ENCODE assay signal across 8 mouse cellular contexts in the genomic region with DNA sequence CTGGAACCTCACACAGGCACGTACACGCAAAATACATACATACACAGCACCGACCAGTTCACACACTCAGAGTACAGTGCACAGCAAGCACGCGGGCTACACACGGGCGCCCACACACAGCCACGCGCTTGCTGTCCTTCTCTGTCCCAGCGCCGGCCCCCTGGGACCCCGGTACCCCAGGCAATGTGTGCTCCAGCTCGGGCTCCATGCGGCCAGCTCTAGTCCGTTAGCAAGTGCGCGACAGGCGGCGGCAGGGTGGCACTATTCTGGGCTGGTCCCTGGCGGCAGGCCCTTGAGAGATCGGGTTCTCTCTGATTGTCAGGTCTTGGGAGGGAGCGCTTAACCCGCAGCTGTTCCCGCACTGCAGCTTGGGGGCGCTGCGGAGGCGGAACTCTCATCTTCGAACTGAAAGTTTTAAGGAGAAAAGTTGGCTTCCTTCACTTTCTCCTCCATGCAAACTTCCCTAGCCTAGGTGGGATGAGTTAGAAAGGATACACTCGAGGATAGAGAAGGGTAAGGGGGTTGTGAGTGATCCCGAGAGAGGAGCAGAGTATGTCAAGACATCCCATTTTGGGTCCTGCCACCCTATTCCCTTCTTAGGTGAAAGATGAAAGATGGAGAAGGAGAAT. TPM values are rescaled to one million over a fixed set of nuclear protein-coding genes. Genes with fewer than 3 reads are reported as not detected.
DNase-seq lines count a peak whose midpoint lies in the region; ATAC-seq lines count a peak whose summit lies in the region.

Gene Prkag3 (minus strand): TSS at position 579 of the 629 bp plus-strand sequence.

- peak; percentile 27 for DNase-seq in CD4-positive helper T cell, adult 2 months (ENCODE audit: low read depth, low spot score)
- DNase-seq in adrenal gland, adult (ENCODE audit: inconsistent age in 2 of 2, low spot score in 1 of 2) = peak; percentile 66 to 83
- DNase-seq in fibroblast of lung, adult 2 months (ENCODE audit: low read depth) = peak; percentile 10
- peak; percentile 73 for DNase-seq in kidney, postnatal 10 days
- DNase-seq in retina, embryonic 14.5 days (ENCODE audit: low spot score) = peak; percentile 71
- DNase-seq in yolk sac, embryonic 10.5 days (ENCODE audit: low spot score) = no peak

- H3K4me1 ChIP-seq in heart, embryonic 14.5 days (ENCODE audit: control insufficient read depth in 2 of 2, insufficient read depth in 2 of 2, low read length in 2 of 2) = peaks cover 12 to 27% of the 10 kb centered on the region in 2 experiments
- H3K4me1 ChIP-seq in lung, embryonic 15.5 days = peaks cover 15% of the 10 kb centered on the region

- peak within 1 kb of the TSS; percentile 36 to 45 for H3K4me3 ChIP-seq in heart, embryonic 14.5 days (ENCODE audit: control insufficient read depth in 1 of 2, insufficient read depth in 1 of 2, low read depth in 1 of 2, low read length in 2 of 2)
- peak within 1 kb of the TSS; percentile 25 for H3K4me3 ChIP-seq in lung, embryonic 15.5 days

- H3K4me2 ChIP-seq in heart, embryonic 14.5 days (ENCODE audit: low read length) = peak within 1 kb of the TSS; percentile 71
- peak within 1 kb of the TSS; percentile 49 for H3K4me2 ChIP-seq in lung, embryonic 15.5 days

- peak within 1 kb of the TSS; percentile 79 for H3K9ac ChIP-seq in heart, embryonic 14.5 days (ENCODE audit: low read length)
- H3K9ac ChIP-seq in lung, embryonic 15.5 days = no peak within 1 kb of the TSS

- H3K27me3 ChIP-seq in heart, embryonic 14.5 days (ENCODE audit: control insufficient read depth, insufficient read depth, low read length) = no peaks in the 10 kb centered on the region
- peaks cover 22% of the 10 kb centered on the region; the same call in 1 of the 2 replicates for H3K27me3 ChIP-seq in lung, embryonic 15.5 days

- 0 out of 2 replicates have a peak, but pooled peaks cover 3% of the 10 kb centered on the region for H3K36me3 ChIP-seq in heart, embryonic 14.5 days (ENCODE audit: control insufficient read depth, insufficient read depth, low read length)
- no peaks in the 10 kb centered on the region for H3K36me3 ChIP-seq in lung, embryonic 15.5 days

- H3K9me3 ChIP-seq in heart, embryonic 14.5 days (ENCODE audit: control insufficient read depth, low read length) = no peaks in the 10 kb centered on the region
- H3K9me3 ChIP-seq in lung, embryonic 15.5 days = no peaks in the 10 kb centered on the region

- H3K27ac ChIP-seq in heart, embryonic 14.5 days (replicated peaks in 1 of 2; ENCODE audit: control insufficient read depth in 1 of 2, insufficient read depth in 1 of 2, low read depth in 2 of 2, low read length in 2 of 2) = peak within 1 kb of the TSS; percentile 83 to 85
- H3K27ac ChIP-seq in lung, embryonic 15.5 days = no peak within 1 kb of the TSS

- peak; percentile 78 for ATAC-seq in heart, embryonic 14.5 days (ENCODE audit: insufficient number of reproducible peaks, insufficient read depth, low FRiP score, low read depth)
- peak; percentile 47 for ATAC-seq in lung, embryonic 15.5 days (ENCODE audit: borderline replicate concordance, extremely low read depth, low FRiP score, low TSS enrichment)

- WGBS in heart, embryonic 14.5 days = 6% methylated on average over 30 of the region's 30 CpGs
- 8% methylated on average over 30 of the region's 30 CpGs for WGBS in lung, embryonic 15.5 days

RNA-seq across cellular contexts. Expression of gene Prkag3, which starts in this region (rescaled TPM):
- polyA plus RNA-seq in heart, embryonic 14.5 days (2014; fragmentation: Nextera tagmentation; extraction: Ambion mirVana) = 4.9 and 6.1 TPM in 2 replicates
- polyA plus RNA-seq in lung, embryonic 15.5 days (2015; fragmentation: Nextera tagmentation; extraction: Ambion mirVana) = 0.34 and 0.57 TPM in 2 replicates

Comparison
In these comparisons a context has a peak if more than half of its experiments do, and no peak if none do; other contexts are left out.
1. Peak in ATAC-seq, H3K4me3 ChIP-seq and H3K4me2 ChIP-seq in lung, embryonic 15.5 days; RNA of the gene not detected or under 1 TPM.